Mouse (Mus musculus) kidney, embryonic 14.5 days (tissue): ENCODE data around the gene Tmppe. TPM values are rescaled to one million over a fixed set of nuclear protein-coding genes. Genes with fewer than 3 reads are reported as not detected.

Experiments
- ATAC-seq: fragments of 200-750 bp; cut with Nextera tagmentation; 2 replicates; pipeline ENCODE4 v1.8.0; 2017; ENCODE audit warnings: moderate number of reproducible peaks, mild to moderate bottlenecking, moderate TSS enrichment, moderate library complexity; ENCODE audit not compliant: low FRiP score, low TSS enrichment
- H3K27ac ChIP-seq: fragments of 300-500 bp; sonication (generic); 2 replicates; pipeline ENCODE4 v1.5.1; 2014; ENCODE audit warnings: low read depth, mild to moderate bottlenecking, low read length, moderate library complexity, mixed read lengths
- H3K27me3 ChIP-seq: fragments of 300-500 bp; sonication (generic); 2 replicates; pipeline ENCODE4 v1.6.1; 2014; ENCODE audit warnings: mild to moderate bottlenecking, low read length; ENCODE audit not compliant: control insufficient read depth, insufficient read depth
- H3K36me3 ChIP-seq: fragments of 300-500 bp; sonication (generic); 2 replicates; pipeline ENCODE4 v1.6.1; 2014; ENCODE audit warnings: low read length, mixed read lengths; ENCODE audit not compliant: control insufficient read depth, insufficient read depth
- H3K4me1 ChIP-seq: fragments of 300-500 bp; sonication (generic); 2 replicates; pipeline ENCODE4 v1.6.1; 2014; ENCODE audit warnings: low read length, mixed read lengths; ENCODE audit not compliant: control insufficient read depth, insufficient read depth
- H3K4me2 ChIP-seq: fragments of 300-500 bp; sonication (generic); replicated peaks from 2 replicates; pipeline ENCODE4 v1.6.1; 2014; ENCODE audit warnings: low read depth, mild to moderate bottlenecking, low read length
- H3K4me3 ChIP-seq: fragments of 300-500 bp; sonication (generic); 2 replicates; pipeline ENCODE4 v1.5.1; 2014; ENCODE audit warnings: mild to moderate bottlenecking, low read length
- H3K9ac ChIP-seq: fragments of 300-500 bp; sonication (generic); 2 replicates; pipeline ENCODE4 v1.6.1; 2014; ENCODE audit warnings: low read depth, mild to moderate bottlenecking, low read length, moderate library complexity
- H3K9me3 ChIP-seq: fragments of 300-500 bp; sonication (generic); 2 replicates; pipeline ENCODE4 v1.6.1; 2016; ENCODE audit warnings: low read length; ENCODE audit not compliant: control insufficient read depth
- WGBS: fragments of 180-500 bp; shearing (Covaris S2); extraction: QIAGEN DNeasy Blood & Tissue Kit; methylation state at CpG from one replicate; pipeline ENCODE4 v1.1.7; 2014; 5-methylcytosine and 5-hydroxymethylcytosine counted together
- polyA plus RNA-seq: library from polyadenylated mRNA; unstranded; fragments of >200 nt; fragmentation: Nextera tagmentation; extraction: Ambion mirVana; gene quantifications from 2 replicates; pipeline ENCODE4 v1.2.1, GENCODE M21; 2014

The Tmppe gene
- polyA plus RNA-seq, 1 experiment from 2014 or later = 4.1 TPM

- Histone ChIP-seq H3K9me3 (peaks cover 4% of the 10 kb centered on the region; the same call in 1 of the 2 replicates), H3K36me3 (peaks cover 9% of the 10 kb centered on the region; the same call in 1 of the 2 replicates), H3K4me3 (no peak overlapping the region), H3K4me2 (no peak overlapping the region), H3K9ac (no peak overlapping the region), H3K4me1 (no peaks in the 10 kb centered on the region), H3K27me3 (no peaks in the 10 kb centered on the region), H3K27ac (no peak overlapping the region)
- ATAC-seq = no peak
- WGBS = 88% methylated on average over 7 of the region's 7 CpGs
Observed at GRCm38 (mm10) chr9:114421797-114422196, 20.9 kb downstream of the Tmppe start.

- Histone ChIP-seq H3K9ac (no peak overlapping the region), H3K27ac (no peak overlapping the region), H3K4me1 (no peaks in the 10 kb centered on the region), H3K27me3 (no peaks in the 10 kb centered on the region), H3K9me3 (peaks cover 4% of the 10 kb centered on the region; the same call in 1 of the 2 replicates), H3K36me3 (peaks cover 14% of the 10 kb centered on the region; the same call in 1 of the 2 replicates), H3K4me2 (no peak overlapping the region), H3K4me3 (no peak overlapping the region)
- 92% methylated on average over 5 of the region's 5 CpGs for WGBS
- no peak for ATAC-seq
Observed at GRCm38 (mm10) chr9:114425576-114425975, 24.7 kb downstream of the Tmppe start.

GRCm38 (mm10) chr9:114426201-114426600 lies 25.3 kb downstream of the Tmppe start:
- no peaks in the 10 kb centered on the region for H3K27me3 ChIP-seq

GRCm38 (mm10) chr9:114427425-114427824 lies 26.5 kb downstream of the Tmppe start:
- H3K4me3 ChIP-seq = no peak overlapping the region
- no peak overlapping the region for H3K27ac ChIP-seq
- H3K4me1 ChIP-seq = no peaks in the 10 kb centered on the region
- no peak overlapping the region for H3K4me2 ChIP-seq
- peaks cover 14% of the 10 kb centered on the region; the same call in 1 of the 2 replicates for H3K36me3 ChIP-seq
- WGBS = 89% methylated on average over 8 of the region's 8 CpGs
- H3K9ac ChIP-seq = no peak overlapping the region
- no peaks in the 10 kb centered on the region for H3K27me3 ChIP-seq
- peaks cover 4% of the 10 kb centered on the region; the same call in 1 of the 2 replicates for H3K9me3 ChIP-seq
- ATAC-seq = no peak

More at GRCm38 (mm10) chr9:114426201-114426600, 25.3 kb downstream of the Tmppe start:
- Histone ChIP-seq H3K4me2 (no peak overlapping the region), H3K9ac (no peak overlapping the region), H3K4me1 (no peaks in the 10 kb centered on the region), H3K27ac (no peak overlapping the region), H3K36me3 (peaks cover 14% of the 10 kb centered on the region; the same call in 1 of the 2 replicates), H3K4me3 (no peak overlapping the region), H3K9me3 (peaks cover 4% of the 10 kb centered on the region; the same call in 1 of the 2 replicates)
- WGBS = 81% methylated on average over 5 of the region's 5 CpGs
- ATAC-seq = no peak

- Histone ChIP-seq H3K27ac (no peak overlapping the region), H3K4me3 (no peak overlapping the region), H3K9me3 (peaks cover 4% of the 10 kb centered on the region; the same call in 1 of the 2 replicates), H3K36me3 (peaks cover 12% of the 10 kb centered on the region; the same call in 1 of the 2 replicates), H3K27me3 (no peaks in the 10 kb centered on the region), H3K4me1 (no peaks in the 10 kb centered on the region), H3K4me2 (no peak overlapping the region), H3K9ac (no peak overlapping the region)
- WGBS = 89% methylated on average over 12 of the region's 12 CpGs
- ATAC-seq = no peak
Observed at GRCm38 (mm10) chr9:114428103-114428834, 27.4 kb downstream of the Tmppe start.

GRCm38 (mm10) chr9:114435668-114436067 lies 34.8 kb downstream of the Tmppe start:
- Histone ChIP-seq H3K4me3 (no peak overlapping the region), H3K36me3 (no peaks in the 10 kb centered on the region; the same call in 1 of the 2 replicates), H3K27me3 (no peaks in the 10 kb centered on the region), H3K9ac (no peak overlapping the region), H3K4me2 (no peak overlapping the region), H3K4me1 (no peaks in the 10 kb centered on the region), H3K27ac (no peak overlapping the region), H3K9me3 (peaks cover 2% of the 10 kb centered on the region; the same call in 1 of the 2 replicates)
- 84% methylated on average over 2 of the region's 2 CpGs for WGBS
- no peak for ATAC-seq

GRCm38 (mm10) chr9:114440548-114440947 lies 39.6 kb downstream of the Tmppe start:
- peaks cover 2% of the 10 kb centered on the region; the same call in 1 of the 2 replicates for H3K9me3 ChIP-seq
- 82% methylated on average over 10 of the region's 10 CpGs for WGBS
- H3K4me1 ChIP-seq = no peaks in the 10 kb centered on the region
- H3K4me3 ChIP-seq = no peak overlapping the region
- H3K27me3 ChIP-seq = no peaks in the 10 kb centered on the region
- H3K36me3 ChIP-seq = no peaks in the 10 kb centered on the region; the same call in 1 of the 2 replicates
- no peak overlapping the region for H3K9ac ChIP-seq
- H3K4me2 ChIP-seq = no peak overlapping the region
- no peak for ATAC-seq
- no peak overlapping the region for H3K27ac ChIP-seq

GRCm38 (mm10) chr9:114442225-114442624 lies 41.3 kb downstream of the Tmppe start:
- WGBS = 90% methylated on average over 9 of the region's 9 CpGs
- H3K27me3 ChIP-seq = no peaks in the 10 kb centered on the region
- no peak overlapping the region for H3K27ac ChIP-seq
- H3K36me3 ChIP-seq = no peaks in the 10 kb centered on the region; the same call in 1 of the 2 replicates
- H3K9ac ChIP-seq = no peak overlapping the region
- no peaks in the 10 kb centered on the region for H3K4me1 ChIP-seq
- H3K4me3 ChIP-seq = no peak overlapping the region
- H3K9me3 ChIP-seq = no peaks in the 10 kb centered on the region
- no peak overlapping the region for H3K4me2 ChIP-seq
- no peak for ATAC-seq

GRCm38 (mm10) chr9:114442893-114443292 lies 42.0 kb downstream of the Tmppe start:
- Histone ChIP-seq H3K4me3 (no peak overlapping the region), H3K36me3 (no peaks in the 10 kb centered on the region; the same call in 1 of the 2 replicates), H3K4me1 (no peaks in the 10 kb centered on the region), H3K27me3 (no peaks in the 10 kb centered on the region), H3K4me2 (no peak overlapping the region), H3K9ac (no peak overlapping the region), H3K9me3 (no peaks in the 10 kb centered on the region), H3K27ac (no peak overlapping the region)
- 84% methylated on average over 9 of the region's 9 CpGs for WGBS
- ATAC-seq = no peak
